Mouse (Mus musculus): Measurements from ENCODE around the gene Wfs1. TPM values are rescaled to one million over a fixed set of nuclear protein-coding genes. Genes with fewer than 3 reads are reported as not detected.

The Wfs1 gene
- 67.6 TPM for polyA plus RNA-seq (2014; fragmentation: Illumina TruSeq; extraction: RNeasy Lipid Tissue Mini Kit (QIAGEN cat#74804); ENCODE audit: low read depth, low replicate concordance)

GRCm38 (mm10) chr5:36988781-36989624, at the start of gene Wfs1:
Wfs1 (minus strand) TSS chr5:36989205.

Other genes starting within 250 kb of the Wfs1 start
- gene Bloc1s4, start 240.6 kb downstream of the Wfs1 start, polyA plus RNA-seq (2014; fragmentation: Illumina TruSeq; extraction: RNeasy Lipid Tissue Mini Kit (QIAGEN cat#74804); ENCODE audit: low read depth, low replicate concordance) = 10.1 TPM
- gene Mrfap1, start 192.4 kb downstream of the Wfs1 start, polyA plus RNA-seq (2014; fragmentation: Illumina TruSeq; extraction: RNeasy Lipid Tissue Mini Kit (QIAGEN cat#74804); ENCODE audit: low read depth, low replicate concordance) = 255 TPM
- gene Man2b2, start 158.6 kb downstream of the Wfs1 start, polyA plus RNA-seq (2014; fragmentation: Illumina TruSeq; extraction: RNeasy Lipid Tissue Mini Kit (QIAGEN cat#74804); ENCODE audit: low read depth, low replicate concordance) = 11.8 TPM
- not detected for gene Ppp2r2c, start 120.7 kb downstream of the Wfs1 start, polyA plus RNA-seq (2014; fragmentation: Illumina TruSeq; extraction: RNeasy Lipid Tissue Mini Kit (QIAGEN cat#74804); ENCODE audit: low read depth, low replicate concordance)
- gene Gm1043, start 96.2 kb upstream of the Wfs1 start, polyA plus RNA-seq (2014; fragmentation: Illumina TruSeq; extraction: RNeasy Lipid Tissue Mini Kit (QIAGEN cat#74804); ENCODE audit: low read depth, low replicate concordance) = not detected